Mouse (Mus musculus): ENCODE data around the gene Fam19a5. TPM values are rescaled to one million over a fixed set of nuclear protein-coding genes. Genes with fewer than 3 reads are reported as not detected.

Gene Fam19a5
- polyA plus RNA-seq, 1 experiment from 2014 or later: 3.0 TPM

DNA sequence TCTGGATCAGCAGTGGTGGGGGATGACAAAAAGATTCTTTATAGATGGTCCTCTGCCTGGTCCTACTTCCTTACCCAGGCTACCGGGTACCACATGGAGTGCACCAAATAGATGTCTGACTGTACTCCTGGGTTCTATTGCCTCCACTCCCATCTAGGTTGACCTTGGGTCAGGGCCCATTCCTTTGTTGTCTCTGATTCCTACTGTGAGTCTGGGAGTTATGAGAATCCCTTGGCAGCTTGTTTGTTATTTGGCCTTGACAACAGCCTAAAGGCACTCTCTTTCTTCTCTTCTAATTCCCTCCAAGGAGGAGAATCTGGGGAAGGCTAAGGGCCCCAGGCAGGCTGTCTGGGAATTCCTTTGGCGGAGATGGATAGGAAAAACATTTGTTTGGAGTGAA, 105.6 kb downstream of the Fam19a5 start:
- no peak overlapping the region for H3K27ac ChIP-seq
- no peak for DNase-seq (ENCODE audit: low spot score)
- H3K9me3 ChIP-seq (replicated peaks): no peaks in the 10 kb centered on the region
- H3K36me3 ChIP-seq: no peaks in the 10 kb centered on the region
- H3K4me1 ChIP-seq: no peaks in the 10 kb centered on the region
- WGBS: 72% methylated on average over 2 of the region's 2 CpGs
- no peaks in the 10 kb centered on the region for H3K27me3 ChIP-seq (ENCODE audit: low read depth, poor library complexity, severe bottlenecking)
- H3K4me3 ChIP-seq: no peak overlapping the region

DNA sequence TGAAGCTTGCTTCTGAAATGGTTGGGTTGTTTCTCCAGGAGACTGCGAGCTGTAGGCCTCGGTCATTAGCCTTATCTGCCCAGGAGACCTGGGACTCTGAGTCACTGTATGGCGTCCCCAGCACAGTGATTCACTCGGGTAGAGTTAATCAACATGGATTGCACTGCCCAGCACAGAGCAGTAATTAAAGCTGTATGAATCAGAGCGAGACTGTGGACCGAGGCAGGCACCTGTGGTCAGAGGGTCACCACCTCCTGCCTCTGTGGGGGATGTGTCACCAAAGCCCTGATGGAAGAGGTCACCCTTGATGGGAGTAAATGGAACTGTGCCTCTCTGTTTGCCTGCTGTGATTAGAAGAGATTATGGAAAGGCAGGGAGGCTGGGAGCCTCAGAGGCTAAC, 110.5 kb downstream of the Fam19a5 start:
- no peak for DNase-seq (ENCODE audit: low spot score)
- Histone ChIP-seq H3K27ac (no peak overlapping the region), H3K36me3 (no peaks in the 10 kb centered on the region), H3K9me3 (replicated peaks) (no peaks in the 10 kb centered on the region), H3K4me1 (peaks cover 14% of the 10 kb centered on the region; the same call in 1 of the 2 replicates), H3K27me3 (ENCODE audit: low read depth, poor library complexity, severe bottlenecking) (no peaks in the 10 kb centered on the region), H3K4me3 (no peak overlapping the region)
- WGBS: 77% methylated on average over 6 of the region's 6 CpGs

DNA sequence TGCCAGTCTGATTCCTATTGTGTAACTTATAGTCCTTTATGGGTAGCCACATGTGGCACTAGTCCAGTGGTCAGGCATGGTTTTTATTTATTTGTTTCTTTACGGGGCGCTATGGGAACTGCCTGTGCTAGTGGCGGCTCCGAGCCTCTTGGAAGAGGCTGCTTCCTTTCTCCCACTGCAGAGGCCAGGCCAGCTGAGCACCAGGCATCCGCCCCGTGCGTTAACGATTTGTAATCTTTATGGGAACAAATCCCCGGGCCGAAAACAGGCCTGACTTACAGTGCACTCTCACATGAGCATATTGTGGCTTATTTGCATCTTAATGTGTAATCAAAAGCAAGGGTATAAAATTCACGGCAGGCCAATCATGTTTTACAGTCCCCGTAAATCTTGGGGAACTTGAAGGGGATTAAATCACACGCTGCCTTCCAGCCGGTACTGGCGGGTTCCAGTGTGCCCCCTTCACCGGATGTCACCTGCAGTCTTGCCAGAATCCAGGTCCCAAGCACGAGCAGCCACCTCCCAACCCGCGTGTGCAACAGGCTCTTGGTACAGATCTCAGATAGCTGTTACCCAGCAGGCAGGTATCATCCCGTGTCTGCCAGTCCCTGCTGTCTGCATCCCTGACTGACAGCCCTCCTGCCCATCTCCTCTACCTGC, 112.5 kb downstream of the Fam19a5 start:
- Histone ChIP-seq H3K9me3 (replicated peaks) (no peaks in the 10 kb centered on the region), H3K36me3 (no peaks in the 10 kb centered on the region), H3K27ac (no peak overlapping the region; the same call in 1 of the 2 replicates), H3K4me3 (no peak overlapping the region), H3K27me3 (ENCODE audit: low read depth, poor library complexity, severe bottlenecking) (no peaks in the 10 kb centered on the region), H3K4me1 (peaks cover 14% of the 10 kb centered on the region; the same call in 1 of the 2 replicates)
- DNase-seq (ENCODE audit: low spot score): peak; percentile 48
- WGBS: 54% methylated on average over 20 of the region's 20 CpGs

DNA sequence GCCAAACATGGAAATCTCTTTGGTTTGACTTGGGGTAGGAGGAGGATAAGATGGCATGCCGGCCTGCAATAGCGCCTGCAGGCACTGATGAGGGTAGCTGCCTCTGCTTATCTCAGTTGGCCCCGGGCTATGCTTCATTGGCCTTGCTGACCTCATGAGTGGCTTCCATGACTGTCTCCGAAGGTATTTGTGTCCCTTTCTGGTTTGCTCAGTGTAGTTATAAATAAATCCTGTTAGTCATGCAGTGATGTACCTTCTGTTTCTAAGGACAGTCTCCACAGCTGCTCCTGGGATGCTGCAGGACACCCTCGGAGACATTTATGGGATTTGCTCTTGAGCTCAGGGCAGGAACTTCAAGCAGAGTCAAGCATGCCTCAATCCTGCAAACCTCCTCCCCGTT, 115.6 kb downstream of the Fam19a5 start:
- H3K36me3 ChIP-seq: no peaks in the 10 kb centered on the region
- H3K4me1 ChIP-seq: peaks cover 14% of the 10 kb centered on the region; the same call in 1 of the 2 replicates
- H3K9me3 ChIP-seq (replicated peaks): no peaks in the 10 kb centered on the region
- no peak overlapping the region for H3K4me3 ChIP-seq
- WGBS: 94% methylated on average over 6 of the region's 6 CpGs
- no peak overlapping the region for H3K27ac ChIP-seq
- DNase-seq (ENCODE audit: low spot score): no peak
- H3K27me3 ChIP-seq (ENCODE audit: low read depth, poor library complexity, severe bottlenecking): no peaks in the 10 kb centered on the region

DNA sequence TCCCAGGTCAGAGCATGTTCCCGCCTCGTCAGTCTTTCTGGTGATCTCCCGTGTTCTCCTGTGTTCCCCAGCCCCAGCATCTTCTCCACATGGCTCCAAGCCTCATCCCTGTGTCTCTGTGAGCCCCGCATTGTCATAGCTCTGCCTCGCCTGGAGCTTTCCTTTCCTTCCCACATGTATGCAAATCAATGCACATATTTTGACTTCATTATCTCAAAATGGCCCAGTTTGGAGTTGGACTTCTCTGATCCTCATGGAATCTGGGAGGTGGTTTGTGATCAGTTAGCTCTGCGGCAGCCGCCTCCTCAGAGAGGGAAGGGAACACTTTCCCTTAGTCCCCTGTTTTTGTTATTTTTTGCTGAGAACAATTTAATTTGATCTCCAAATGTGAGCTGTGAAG, 117.9 kb downstream of the Fam19a5 start:
- no peak for DNase-seq (ENCODE audit: low spot score)
- WGBS: 96% methylated on average over 7 of the region's 7 CpGs

DNA sequence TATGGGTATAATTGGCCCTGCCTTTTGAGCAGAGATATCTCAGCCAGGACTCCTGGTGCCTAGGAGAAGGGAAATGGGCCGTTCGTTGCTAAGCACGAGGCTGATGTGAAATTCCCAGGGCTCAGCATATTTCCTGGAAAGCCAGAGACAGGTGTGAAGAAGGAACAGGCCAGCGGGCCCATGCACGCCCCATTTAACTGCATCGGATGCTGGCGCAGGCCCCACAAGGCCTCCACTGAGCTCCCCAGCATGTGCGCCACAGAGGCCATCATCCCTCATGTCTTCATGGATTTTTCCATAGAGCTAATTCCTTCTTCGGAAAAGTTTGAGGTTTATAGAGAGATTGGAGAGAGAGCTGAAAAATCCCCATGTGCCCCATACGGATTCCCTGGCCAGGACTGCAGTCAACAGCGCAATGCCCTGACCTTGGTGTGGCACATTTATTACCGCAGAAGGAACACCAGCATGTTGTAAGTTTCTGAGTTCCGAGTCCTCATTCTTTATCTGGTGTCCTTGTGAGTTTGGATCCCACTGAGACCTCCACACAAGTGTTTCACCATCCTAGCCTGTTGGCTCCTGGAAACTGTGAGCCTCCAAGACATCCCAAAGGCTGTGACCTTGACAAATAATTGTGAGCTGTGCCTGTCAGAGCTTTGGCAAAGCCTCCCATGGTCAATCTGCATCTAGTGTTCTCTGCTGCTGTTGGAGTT, 122.1 kb downstream of the Fam19a5 start:
- 92% methylated on average over 13 of the region's 13 CpGs for WGBS
- no peak for DNase-seq (ENCODE audit: low spot score)
- no peaks in the 10 kb centered on the region for H3K27me3 ChIP-seq (ENCODE audit: low read depth, poor library complexity, severe bottlenecking)
- H3K36me3 ChIP-seq: no peaks in the 10 kb centered on the region
- no peak overlapping the region for H3K4me3 ChIP-seq
- no peaks in the 10 kb centered on the region for H3K9me3 ChIP-seq (replicated peaks)
- no peak overlapping the region for H3K27ac ChIP-seq
- H3K4me1 ChIP-seq: no peaks in the 10 kb centered on the region

More for the DNA sequence above, 117.9 kb downstream of the Fam19a5 start:
- Histone ChIP-seq H3K36me3 (no peaks in the 10 kb centered on the region), H3K4me3 (no peak overlapping the region), H3K27me3 (ENCODE audit: low read depth, poor library complexity, severe bottlenecking) (no peaks in the 10 kb centered on the region), H3K4me1 (peaks cover 1% of the 10 kb centered on the region; the same call in 1 of the 2 replicates), H3K9me3 (replicated peaks) (no peaks in the 10 kb centered on the region), H3K27ac (no peak overlapping the region)

DNA sequence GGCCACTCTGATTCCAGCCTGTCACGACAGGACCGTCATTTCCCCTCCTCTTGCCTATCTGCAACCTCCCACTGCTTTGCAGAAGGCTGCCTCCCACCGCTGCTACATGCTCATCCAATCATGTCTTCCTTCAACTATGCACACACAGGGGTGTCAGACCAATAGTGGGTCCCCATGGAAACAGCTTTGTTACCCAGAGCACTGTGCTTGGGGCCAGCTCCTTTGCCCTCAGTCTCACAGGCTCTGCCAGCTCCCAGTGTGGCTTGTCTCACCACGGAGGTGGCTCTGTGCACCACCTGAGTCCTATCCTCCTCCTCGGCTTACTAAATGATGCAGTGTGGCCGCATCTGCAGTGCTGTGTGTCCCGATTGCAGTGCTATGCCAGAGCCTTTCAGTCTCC, 123.3 kb downstream of the Fam19a5 start:
- WGBS: 85% methylated on average over 7 of the region's 7 CpGs
- H3K4me3 ChIP-seq: no peak overlapping the region
- H3K4me1 ChIP-seq: no peaks in the 10 kb centered on the region; the same call in 1 of the 2 replicates
- no peak overlapping the region for H3K27ac ChIP-seq
- no peaks in the 10 kb centered on the region for H3K36me3 ChIP-seq
- no peaks in the 10 kb centered on the region for H3K9me3 ChIP-seq (replicated peaks)
- H3K27me3 ChIP-seq (ENCODE audit: low read depth, poor library complexity, severe bottlenecking): no peaks in the 10 kb centered on the region
- no peak for DNase-seq (ENCODE audit: low spot score)

DNA sequence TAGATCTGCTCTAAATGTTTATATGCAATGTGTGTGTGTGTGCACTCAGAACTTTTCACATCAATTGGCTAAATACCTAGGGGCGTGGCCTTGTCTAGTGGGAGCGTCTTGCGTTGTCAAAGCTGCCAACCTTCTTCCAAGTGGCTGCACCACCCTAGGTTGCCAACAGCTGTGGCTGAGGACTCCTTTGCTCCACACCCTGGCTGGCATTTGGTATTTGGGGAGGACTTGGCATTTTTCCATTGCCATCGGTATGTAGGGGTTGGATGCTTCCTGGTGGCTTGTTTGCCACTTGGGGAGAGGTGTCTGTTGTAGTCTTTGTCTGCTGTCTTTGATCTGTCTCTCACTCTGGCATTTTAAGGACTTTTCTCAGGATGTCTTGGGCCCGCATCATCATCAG, 124.0 kb downstream of the Fam19a5 start:
- WGBS: 84% methylated on average over 5 of the region's 5 CpGs
- DNase-seq (ENCODE audit: low spot score): no peak

DNA sequence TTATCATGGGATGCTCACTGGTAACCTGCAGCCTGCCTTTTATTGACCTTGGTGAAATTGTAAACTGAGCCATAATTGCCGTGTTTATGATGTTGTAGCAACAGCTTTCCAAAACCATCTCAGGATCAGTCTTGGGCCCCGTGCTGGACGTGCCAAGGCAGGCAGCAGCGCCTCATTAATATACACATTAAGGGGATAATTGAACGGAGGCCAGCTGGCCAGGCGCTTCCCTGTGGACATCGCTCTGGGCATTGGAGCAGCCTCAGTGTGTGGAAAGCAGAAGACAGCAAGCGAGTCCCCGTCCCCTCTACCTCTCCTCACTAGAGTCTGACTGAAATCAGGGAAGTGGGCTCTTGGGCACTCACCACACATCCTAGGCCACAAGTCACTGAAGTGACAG, 127.8 kb downstream of the Fam19a5 start:
- H3K27ac ChIP-seq: no peak overlapping the region
- no peaks in the 10 kb centered on the region for H3K36me3 ChIP-seq
- no peak overlapping the region for H3K4me3 ChIP-seq
- 64% methylated on average over 9 of the region's 9 CpGs for WGBS
- no peaks in the 10 kb centered on the region for H3K9me3 ChIP-seq (replicated peaks)
- no peaks in the 10 kb centered on the region; the same call in 1 of the 2 replicates for H3K4me1 ChIP-seq
- no peaks in the 10 kb centered on the region for H3K27me3 ChIP-seq (ENCODE audit: low read depth, poor library complexity, severe bottlenecking)
- no peak for DNase-seq (ENCODE audit: low spot score)

More for the DNA sequence above, 124.0 kb downstream of the Fam19a5 start:
- Histone ChIP-seq H3K27me3 (ENCODE audit: low read depth, poor library complexity, severe bottlenecking) (no peaks in the 10 kb centered on the region), H3K27ac (no peak overlapping the region), H3K4me1 (no peaks in the 10 kb centered on the region; the same call in 1 of the 2 replicates), H3K36me3 (no peaks in the 10 kb centered on the region), H3K4me3 (no peak overlapping the region), H3K9me3 (replicated peaks) (no peaks in the 10 kb centered on the region)

DNA sequence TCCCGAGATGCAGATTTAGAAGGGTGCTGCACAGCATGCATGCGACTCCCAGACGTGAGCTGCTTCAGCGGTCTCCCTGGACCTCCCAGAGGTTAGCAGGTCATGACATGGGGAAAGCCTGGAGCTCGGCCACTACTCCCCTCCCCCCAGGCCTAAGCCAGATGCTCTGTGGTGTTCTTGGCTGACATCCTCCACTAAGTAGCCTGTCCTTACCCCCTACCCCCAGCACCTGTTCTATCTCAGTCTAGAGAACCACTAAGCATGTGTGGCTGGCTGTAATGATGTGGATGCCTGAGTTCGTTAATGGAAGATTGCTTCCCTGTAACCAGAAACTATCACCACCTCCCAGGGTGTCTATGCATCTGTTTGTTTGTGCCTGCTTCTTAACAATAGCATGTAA, 134.6 kb downstream of the Fam19a5 start:
- WGBS: 40% methylated on average over 6 of the region's 6 CpGs
- no peak overlapping the region for H3K4me3 ChIP-seq
- H3K9me3 ChIP-seq (replicated peaks): no peaks in the 10 kb centered on the region
- DNase-seq (ENCODE audit: low spot score): no peak
- no peaks in the 10 kb centered on the region for H3K36me3 ChIP-seq
- no peaks in the 10 kb centered on the region for H3K27me3 ChIP-seq (ENCODE audit: low read depth, poor library complexity, severe bottlenecking)
- peaks cover 9% of the 10 kb centered on the region for H3K4me1 ChIP-seq
- no peak overlapping the region for H3K27ac ChIP-seq

DNA sequence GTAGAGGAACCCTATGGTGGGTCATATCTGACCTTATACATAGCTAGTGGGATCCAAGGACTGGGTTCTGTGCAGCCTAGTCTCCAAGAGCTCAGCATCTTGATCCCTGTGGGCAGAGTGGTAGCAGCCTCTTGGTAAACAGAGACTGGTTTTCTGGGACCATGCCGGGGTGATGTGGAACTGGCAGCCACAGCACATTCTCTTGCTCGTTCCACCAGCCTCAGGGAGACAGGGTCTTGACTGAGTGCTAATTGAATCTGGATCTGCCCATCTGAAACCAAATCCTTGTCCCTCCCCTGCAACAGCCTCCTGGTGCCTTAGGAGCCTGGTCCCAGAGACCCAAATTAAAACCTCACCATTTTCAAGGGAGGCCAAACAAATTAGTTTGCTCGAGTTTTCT, 138.3 kb downstream of the Fam19a5 start:
- Histone ChIP-seq H3K9me3 (replicated peaks) (no peaks in the 10 kb centered on the region), H3K4me1 (peaks cover 19% of the 10 kb centered on the region), H3K4me3 (no peak overlapping the region), H3K27me3 (ENCODE audit: low read depth, poor library complexity, severe bottlenecking) (no peaks in the 10 kb centered on the region), H3K36me3 (no peaks in the 10 kb centered on the region), H3K27ac (no peak overlapping the region)
- WGBS: 77% methylated on average over 3 of the region's 3 CpGs
- no peak for DNase-seq (ENCODE audit: low spot score)

DNA sequence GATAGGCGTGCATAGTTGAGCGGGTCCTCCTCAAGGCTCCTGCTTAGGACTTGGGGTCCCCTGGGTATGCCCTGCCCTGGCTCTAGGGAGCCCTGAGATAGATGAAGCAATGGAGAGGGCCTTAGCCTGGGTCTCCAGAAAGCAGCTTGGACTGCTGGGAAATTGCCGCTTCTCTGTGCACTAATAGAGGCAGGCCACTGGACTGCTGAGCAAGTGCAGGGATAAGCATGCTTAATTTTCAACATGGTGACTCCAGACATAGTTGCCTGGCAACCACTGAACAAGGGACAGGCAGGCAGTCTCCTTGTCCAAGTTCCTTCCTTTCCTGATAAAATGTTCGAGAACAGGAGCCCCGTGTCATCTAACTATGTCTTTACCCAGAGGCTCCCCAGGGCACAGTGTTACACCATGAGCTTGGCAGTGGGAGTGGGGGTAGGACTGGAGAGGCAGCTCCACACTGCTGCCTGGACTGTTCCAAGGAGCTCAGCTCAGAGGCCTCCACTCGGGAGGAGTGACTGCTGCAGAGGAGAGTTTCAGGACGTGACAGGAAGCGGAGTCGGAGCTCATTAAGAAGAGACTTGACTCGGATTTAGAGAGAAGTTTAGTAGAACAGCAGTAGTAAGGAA, 142.4 kb downstream of the Fam19a5 start:
- 0 out of 2 replicates have a peak overlapping the region, but pooled peaks have one; percentile 26 for H3K27ac ChIP-seq
- WGBS: 76% methylated on average over 10 of the region's 10 CpGs
- H3K27me3 ChIP-seq (ENCODE audit: low read depth, poor library complexity, severe bottlenecking): no peaks in the 10 kb centered on the region

More for the DNA sequence above, 142.4 kb downstream of the Fam19a5 start:
- H3K4me3 ChIP-seq: no peak overlapping the region
- no peaks in the 10 kb centered on the region for H3K36me3 ChIP-seq
- no peak for DNase-seq (ENCODE audit: low spot score)
- no peaks in the 10 kb centered on the region for H3K9me3 ChIP-seq (replicated peaks)
- H3K4me1 ChIP-seq: peaks cover 13% of the 10 kb centered on the region
